Mouse (Mus musculus): Measurements from ENCODE around the gene Gcm1. TPM values are rescaled to one million over a fixed set of nuclear protein-coding genes. Genes with fewer than 3 reads are reported as not detected.

The Gcm1 gene
- total RNA-seq, 2 experiments from 2014 or later, result not detected

GRCm38 (mm10) chr9:78089906-78090305, 38.2 kb downstream of the Gcm1 start:
- no peak for DNase-seq
- intact Hi-C loops (cut with DNase I), result no loop called here

- DNase-seq, result no peak
- intact Hi-C loops (cut with DNase I), result no loop called here
Measured at GRCm38 (mm10) chr9:78090596-78090995, 38.9 kb downstream of the Gcm1 start.

- intact Hi-C loops (cut with DNase I), result no loop called here
- no peak for DNase-seq
Measured at GRCm38 (mm10) chr9:78095686-78096085, 44.0 kb downstream of the Gcm1 start.

GRCm38 (mm10) chr9:78096376-78096775, 44.7 kb downstream of the Gcm1 start:
- intact Hi-C loops (cut with DNase I), result no loop called here
- no peak for DNase-seq

GRCm38 (mm10) chr9:78100956-78101355, 49.2 kb downstream of the Gcm1 start:
- intact Hi-C loops (cut with DNase I), result no loop called here
- DNase-seq, result no peak

- intact Hi-C loops (cut with DNase I), result no loop called here
- no peak for DNase-seq
Measured at GRCm38 (mm10) chr9:78101431-78101830, 49.7 kb downstream of the Gcm1 start.

- DNase-seq, result no peak
- intact Hi-C loops (cut with DNase I), result no loop called here
Measured at GRCm38 (mm10) chr9:78103965-78104560, 52.3 kb downstream of the Gcm1 start.

GRCm38 (mm10) chr9:78104973-78105372, 53.2 kb downstream of the Gcm1 start:
- no peak for DNase-seq
- intact Hi-C loops (cut with DNase I), result no loop called here

- no peak for DNase-seq
- intact Hi-C loops (cut with DNase I), result no loop called here
Measured at GRCm38 (mm10) chr9:78105501-78105932, 53.8 kb downstream of the Gcm1 start.

- intact Hi-C loops (cut with DNase I), result no loop called here
- DNase-seq, result no peak
Measured at GRCm38 (mm10) chr9:78106821-78107220, 55.1 kb downstream of the Gcm1 start.

GRCm38 (mm10) chr9:78107582-78107911, 55.8 kb downstream of the Gcm1 start:
- intact Hi-C loops (cut with DNase I), result no loop called here
- DNase-seq, result no peak

- DNase-seq, result peak; percentile 70 to 79
- intact Hi-C loops (cut with DNase I), result no loop called here
Measured at GRCm38 (mm10) chr9:78107912-78108795, 56.4 kb downstream of the Gcm1 start.

GRCm38 (mm10) chr9:78108796-78109239, 57.1 kb downstream of the Gcm1 start, which contains the start of the genes Fbxo9 and Ick:
Gene Fbxo9, minus strand, starts transcription at chr9:78109065.
Gene Ick, plus strand, starts transcription at chr9:78109192.
- intact Hi-C loops (cut with DNase I), result no loop called here
- peak; percentile 75 to 84 for DNase-seq

GRCm38 (mm10) chr9:78109656-78110055, 57.9 kb downstream of the Gcm1 start:
- intact Hi-C loops (cut with DNase I), result no loop called here
- no peak for DNase-seq

GRCm38 (mm10) chr9:78111456-78111855, 59.7 kb downstream of the Gcm1 start:
- intact Hi-C loops (cut with DNase I), result no loop called here
- no peak for DNase-seq

GRCm38 (mm10) chr9:78112770-78113537, 61.2 kb downstream of the Gcm1 start:
- intact Hi-C loops (cut with DNase I), result loop anchor here (2.0 kb wide), 2 partner anchors 42 to 62 kb away; no protein-coding TSS in a partner anchor
- peak; percentile 87 to 89 for DNase-seq

GRCm38 (mm10) chr9:78113538-78113885, 61.8 kb downstream of the Gcm1 start:
- no peak for DNase-seq
- intact Hi-C loops (cut with DNase I), result loop anchor here (2.0 kb wide), 2 partner anchors 41 to 61 kb away; no protein-coding TSS in a partner anchor
